Mouse (Mus musculus) urinary bladder, postnatal 10 days (tissue): ENCODE results near the gene Cd320.
"Not testable (repeated sequence)": the region's sequence is repeated elsewhere in the genome, so short reads cannot be mapped to it uniquely, and the experiment has no call there.

Experiments used
- DNase-seq: peaks from one replicate; pipeline ENCODE4 v3.0.0; 2022; ENCODE audit warnings: low spot score

The Cd320 gene

GRCm38 (mm10) chr17:33842966-33843795 lies at the start of gene Cd320:
Gene Cd320 (plus strand): TSS chr17:33843091.
- DNase-seq: peak; percentile 60

DNA sequence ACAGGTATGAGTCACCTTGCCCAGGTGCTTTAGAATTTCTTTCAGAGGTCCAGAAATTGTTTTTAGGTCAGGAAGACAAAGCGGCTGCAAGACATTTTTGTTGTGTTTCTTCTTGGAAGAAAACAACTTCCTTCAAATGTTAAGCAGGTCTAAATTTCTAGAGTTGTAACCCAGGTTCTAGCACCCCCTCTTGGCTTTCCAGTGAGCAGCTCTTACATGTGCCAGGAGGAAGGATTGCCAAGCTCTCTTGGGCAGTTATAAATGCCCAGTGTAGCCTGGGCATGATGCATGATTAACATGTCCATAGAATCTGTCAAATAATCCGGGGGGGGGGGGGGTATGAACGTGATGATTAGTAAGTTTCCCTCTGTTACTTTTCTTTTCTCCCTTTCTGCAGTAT lies 44.6 kb upstream of the Cd320 start:
- DNase-seq: no peak

DNA sequence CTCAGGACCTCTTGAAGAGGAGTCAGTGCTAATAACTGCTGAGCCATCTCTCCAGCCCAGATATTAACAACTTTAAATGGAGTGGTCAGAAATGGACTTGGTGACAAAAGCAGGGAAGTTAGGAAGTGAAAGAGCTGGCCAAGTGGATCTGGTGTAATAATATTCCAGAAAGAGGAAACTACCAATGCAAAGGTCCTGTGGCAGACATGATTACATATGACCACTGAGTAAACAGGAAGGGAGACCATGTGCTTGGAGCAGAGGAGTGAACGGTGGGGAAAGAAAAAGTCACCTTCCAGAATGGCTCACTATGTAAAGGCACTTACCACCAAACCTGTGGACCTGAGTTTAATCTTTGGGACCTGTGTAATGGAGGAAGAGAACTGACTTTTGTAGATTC lies 43.6 kb upstream of the Cd320 start:
- no peak for DNase-seq

DNA sequence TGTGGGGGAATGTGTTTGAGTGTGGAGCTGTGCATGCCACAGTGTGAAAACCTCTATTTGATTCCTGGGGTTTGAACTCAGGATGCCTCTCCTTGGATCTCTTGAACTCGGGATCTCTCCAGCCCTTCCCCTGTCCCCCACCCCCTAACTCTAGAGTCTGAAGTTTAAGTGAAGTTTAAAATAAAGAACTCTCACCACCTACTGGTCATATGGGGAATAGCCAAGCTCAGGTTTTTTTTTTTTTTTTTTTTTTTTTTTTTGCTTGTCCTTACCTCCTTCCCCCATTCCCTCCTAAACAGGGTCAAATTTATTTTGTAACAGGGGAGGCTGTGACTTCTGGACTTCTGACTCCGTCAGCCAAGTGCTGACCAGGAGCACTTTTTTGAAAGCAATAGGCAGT lies 40.7 kb upstream of the Cd320 start:
- DNase-seq: no peak

DNA sequence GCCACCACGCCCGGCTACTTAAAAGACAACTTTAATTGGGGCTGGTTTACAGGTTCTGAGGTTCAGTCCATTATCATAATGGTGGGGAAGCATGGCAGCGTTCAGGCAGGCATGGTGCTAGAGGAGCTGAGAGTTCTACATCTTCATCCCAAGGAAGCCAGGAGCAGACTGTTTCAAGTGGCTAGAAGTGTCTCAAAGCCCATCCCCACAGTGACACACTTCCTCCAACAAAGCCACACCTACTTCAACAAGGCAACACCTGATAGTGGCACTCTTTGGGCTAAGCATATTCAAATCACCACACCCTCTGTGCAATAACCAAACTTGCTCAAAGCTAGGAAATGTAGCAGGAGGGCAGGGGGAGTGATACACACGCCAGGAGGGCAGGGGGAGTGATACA lies 38.7 kb upstream of the Cd320 start:
- DNase-seq: no peak

- DNase-seq: no peak
Measured at GRCm38 (mm10) chr17:33804745-33805144, 38.1 kb upstream of the Cd320 start.

DNA sequence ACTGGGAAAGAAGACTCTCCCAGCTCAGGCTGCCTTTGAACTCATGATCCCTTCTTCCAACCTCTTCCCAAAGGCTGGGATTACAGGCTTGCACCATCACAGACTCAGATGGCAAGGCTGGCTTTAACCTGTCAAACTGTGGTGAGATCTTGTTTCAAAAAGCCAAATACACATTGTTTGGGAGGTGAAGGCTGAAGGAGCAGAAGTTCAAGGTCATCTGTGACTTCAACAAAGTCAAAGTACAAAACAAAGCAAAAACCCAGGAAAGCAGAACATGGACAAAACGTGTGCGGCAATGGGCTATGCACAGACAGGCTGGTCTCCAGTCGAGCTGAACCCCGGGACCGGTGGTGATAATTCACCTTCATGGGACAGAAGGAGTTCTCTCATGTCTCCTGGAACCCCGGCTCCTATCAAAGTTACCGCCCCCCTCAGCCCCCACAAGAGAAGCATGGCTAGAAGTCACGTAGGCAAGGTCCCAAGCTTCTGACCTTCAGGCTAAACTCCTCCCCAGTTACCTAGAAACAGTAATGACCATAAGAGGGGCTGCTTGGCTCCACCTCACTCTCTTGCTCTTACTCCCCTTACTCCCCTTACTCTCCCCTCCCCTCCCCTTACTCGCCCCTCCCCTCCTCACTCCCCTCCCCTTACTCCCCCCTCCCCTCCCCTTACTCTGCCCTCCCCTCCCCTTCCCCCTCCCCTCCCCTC lies 35.6 kb upstream of the Cd320 start:
- no peak for DNase-seq

- no peak for DNase-seq
Measured at GRCm38 (mm10) chr17:33808192-33808591, 34.7 kb upstream of the Cd320 start.

GRCm38 (mm10) chr17:33810334-33811141 lies 32.4 kb upstream of the Cd320 start, which contains the start of gene Kank3:
Gene Kank3 (plus strand): TSS chr17:33810519.
- DNase-seq: peak; percentile 78

GRCm38 (mm10) chr17:33811142-33811516 lies 31.8 kb upstream of the Cd320 start:
- no peak for DNase-seq

DNA sequence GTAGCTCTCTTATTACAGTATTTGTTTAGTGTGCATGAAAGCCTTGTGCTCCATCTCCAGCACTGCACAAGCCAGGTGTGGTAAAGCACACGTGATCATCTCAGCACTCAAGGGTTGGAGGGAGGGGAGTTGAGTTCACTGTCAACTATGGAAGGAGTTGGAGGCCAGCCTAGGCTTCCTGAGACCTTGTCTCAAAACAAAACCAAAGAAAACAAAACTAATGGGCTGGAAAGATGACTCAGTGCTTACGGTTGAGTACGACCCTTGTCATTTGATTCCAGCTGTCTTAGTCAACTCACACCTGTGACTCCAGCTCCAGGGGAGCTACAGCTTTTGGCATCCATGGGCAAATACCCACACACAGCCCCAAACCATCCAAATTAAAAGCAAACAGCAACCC lies 30.4 kb upstream of the Cd320 start:
- no peak for DNase-seq

GRCm38 (mm10) chr17:33812990-33813389 lies 29.9 kb upstream of the Cd320 start:
- DNase-seq: no peak

- DNase-seq: no peak
Measured at GRCm38 (mm10) chr17:33815399-33815798, 27.5 kb upstream of the Cd320 start.

DNA sequence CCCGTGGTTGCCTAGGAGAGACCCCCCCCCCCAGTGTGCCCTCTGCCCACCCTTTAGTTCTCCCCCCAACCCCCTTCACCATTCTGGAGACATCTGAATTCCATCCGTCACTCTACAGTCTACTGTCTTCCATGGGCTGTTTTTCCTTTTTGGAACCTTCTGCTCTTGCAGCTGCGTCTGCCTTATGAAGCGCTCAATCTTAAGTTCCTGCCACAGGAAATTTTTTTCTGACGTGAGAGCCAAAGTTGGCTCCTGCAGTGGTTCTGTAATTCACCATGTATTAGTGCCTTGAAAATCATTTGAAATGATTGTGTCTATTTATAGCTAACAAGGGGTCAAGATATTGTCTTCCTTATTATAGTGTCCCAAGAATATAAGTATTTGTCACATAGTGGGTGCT lies 26.3 kb upstream of the Cd320 start:
- DNase-seq: no peak

DNA sequence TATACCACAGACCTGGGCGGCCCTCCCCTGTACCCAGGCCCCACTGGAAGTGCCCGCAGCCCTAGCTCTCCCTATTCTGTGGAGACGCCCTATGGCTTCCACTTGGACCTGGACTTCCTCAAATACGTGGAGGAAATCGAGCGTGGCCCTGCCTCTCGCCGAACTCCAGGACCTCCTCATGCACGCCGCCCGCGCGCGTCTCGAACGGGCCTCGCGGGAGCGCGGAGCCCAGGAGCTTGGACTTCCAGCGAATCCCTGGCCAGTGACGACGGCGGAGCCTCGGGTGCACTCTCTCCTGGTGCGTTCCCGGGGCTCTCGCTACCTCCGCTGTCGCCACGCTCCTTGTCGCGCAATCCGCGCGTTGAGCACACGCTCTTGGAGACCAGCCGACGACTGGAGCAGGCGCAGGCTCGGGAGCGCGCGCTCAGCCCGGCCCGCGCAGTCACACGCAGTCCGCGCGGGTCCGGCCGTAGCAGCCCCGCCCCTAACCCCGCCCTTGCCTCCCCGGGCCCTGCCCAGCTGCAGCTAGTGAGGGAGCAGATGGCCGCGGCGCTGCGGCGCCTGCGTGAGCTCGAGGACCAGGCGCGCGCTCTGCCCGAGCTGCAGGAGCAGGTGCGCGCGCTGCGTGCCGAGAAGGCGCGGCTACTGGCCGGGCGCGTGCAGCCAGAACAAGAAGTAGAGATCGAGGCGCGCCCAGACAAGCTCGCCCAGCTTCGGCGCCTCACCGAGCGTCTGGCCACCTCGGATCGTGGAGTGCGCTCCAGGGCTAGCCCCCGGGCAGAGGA lies 25.5 kb upstream of the Cd320 start:
- DNase-seq: peak; percentile 56

DNA sequence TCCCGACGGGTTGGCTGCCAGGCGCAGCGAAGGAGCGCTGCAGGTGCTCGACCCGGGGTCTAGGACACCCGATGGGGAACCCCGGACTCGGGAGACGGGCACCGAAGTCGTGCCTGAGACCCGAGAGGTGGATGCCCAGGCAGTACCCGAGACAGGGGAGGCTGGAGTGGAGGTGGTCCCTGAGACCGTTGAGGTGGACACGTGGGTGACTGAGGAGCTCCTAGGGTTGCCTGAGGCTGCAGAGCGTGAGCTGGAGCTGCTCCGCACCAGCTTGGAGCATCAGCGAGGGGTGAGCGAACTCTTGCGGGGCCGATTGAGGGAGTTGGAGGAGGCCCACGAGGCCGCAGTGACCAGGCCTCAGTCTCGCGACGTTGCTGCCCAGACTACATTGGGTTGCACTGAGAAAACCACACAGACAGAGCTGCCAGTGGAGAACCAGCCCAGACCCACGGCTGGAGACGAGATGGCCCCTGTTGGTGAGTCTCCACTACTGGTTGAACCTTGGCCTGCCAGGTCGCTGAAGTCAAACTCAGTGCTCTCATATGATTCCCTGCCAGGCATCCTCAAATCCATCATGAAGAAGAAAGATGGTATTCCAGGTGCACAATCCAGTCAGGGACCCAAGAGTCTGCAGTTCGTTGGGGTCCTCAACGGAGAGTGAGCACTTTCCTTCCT lies 24.8 kb upstream of the Cd320 start:
- no peak for DNase-seq

DNA sequence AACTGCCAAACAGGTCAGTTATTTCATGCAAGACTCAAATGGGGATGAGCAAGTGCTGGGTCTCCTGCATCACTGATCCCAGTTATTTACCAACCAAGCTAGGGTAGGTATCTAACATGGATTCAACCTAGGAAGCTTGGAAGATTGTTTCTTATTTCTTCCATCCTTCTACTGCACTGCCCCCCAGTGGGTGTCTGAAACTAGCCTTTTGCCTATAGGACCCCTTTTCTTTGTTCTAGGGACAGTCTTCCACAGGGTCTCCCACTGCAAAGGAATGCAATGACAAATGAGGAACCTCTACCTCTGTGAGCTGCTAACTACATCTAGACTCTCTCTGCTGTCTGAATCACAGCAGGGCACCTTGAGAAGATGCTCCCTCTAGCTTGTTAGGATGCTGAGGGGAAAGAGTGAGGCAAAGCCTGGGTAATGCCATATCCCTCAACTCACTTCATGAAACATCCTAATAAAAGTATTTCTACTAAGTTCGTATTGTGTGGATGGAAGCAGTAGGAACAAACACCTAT lies 20.4 kb upstream of the Cd320 start:
- no peak for DNase-seq

DNA sequence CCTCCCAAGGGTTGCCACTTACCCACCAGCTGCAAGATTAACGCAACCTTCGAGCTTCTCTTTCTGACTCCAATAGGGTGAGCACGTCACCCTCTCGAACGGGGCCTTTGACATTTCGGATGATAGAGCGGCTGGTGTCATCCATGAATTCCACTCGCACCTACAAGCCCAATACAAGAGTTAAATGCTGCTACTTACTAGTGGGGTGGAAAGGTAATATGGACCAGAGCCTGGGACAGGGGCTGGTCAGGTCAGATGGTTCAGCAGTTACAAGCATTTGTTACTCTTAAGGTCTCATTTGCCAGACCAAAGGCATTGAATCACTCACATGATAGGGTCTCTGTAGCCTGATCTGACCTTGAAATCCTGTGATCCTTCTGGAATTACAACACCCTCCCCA lies 19.7 kb upstream of the Cd320 start:
- not testable (repeated sequence) for DNase-seq

DNA sequence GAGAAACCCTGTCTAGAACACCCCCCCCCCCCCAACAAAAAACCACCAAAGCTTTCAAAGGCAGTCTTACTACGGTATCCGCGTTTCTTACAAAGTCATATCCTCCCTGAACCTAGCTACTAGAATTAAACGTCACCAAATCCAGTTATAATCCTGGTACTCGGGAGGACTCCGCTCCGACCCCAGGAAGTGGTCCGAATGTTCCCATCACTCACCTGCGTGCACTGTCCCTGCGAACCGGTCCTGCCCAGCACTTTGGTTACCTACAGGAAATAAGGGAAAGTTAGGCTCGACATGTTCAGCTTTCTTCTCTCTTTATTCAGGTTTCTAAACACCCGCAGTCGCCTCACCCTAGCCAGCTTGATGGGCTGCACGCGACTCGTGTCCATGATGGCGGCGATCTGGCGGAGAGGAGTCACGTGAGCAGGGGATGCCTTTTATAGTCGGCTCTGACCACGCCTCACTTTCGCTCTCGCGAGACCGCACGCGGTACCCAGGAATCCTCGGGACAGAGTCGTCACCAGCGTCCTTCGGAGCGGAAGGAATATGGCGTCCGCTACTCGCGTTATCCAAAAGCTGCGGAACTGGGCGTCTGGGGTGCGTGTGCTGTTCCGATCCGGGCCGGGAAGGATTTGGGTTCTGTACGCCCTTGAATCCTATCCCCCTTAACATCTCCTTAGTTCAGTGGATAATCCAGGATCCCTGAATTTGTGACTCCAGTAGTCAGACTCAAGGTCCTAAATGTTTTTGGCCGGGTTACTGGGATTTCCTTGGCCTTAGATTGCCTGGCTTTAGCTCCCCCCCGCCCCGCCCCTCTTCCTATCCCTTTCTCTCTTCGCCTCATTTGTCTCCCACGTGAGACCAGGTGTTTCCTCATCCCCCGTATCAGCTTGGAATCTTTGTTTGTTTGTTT lies 18.6 kb upstream of the Cd320 start, which contains the start of the genes Rps28 and Ndufa7:
Gene Rps28 (minus strand): TSS at position 479 of the 913 bp plus-strand sequence.
Gene Ndufa7 (plus strand): TSS at position 489 of the 913 bp plus-strand sequence.
- DNase-seq: peak; percentile 93

GRCm38 (mm10) chr17:33824997-33825330 lies 17.9 kb upstream of the Cd320 start:
- not testable (repeated sequence) for DNase-seq
